Mouse (Mus musculus) bone marrow macrophage, adult 2 months (primary cell): ENCODE results near the gene Rab3c. TPM values are rescaled to one million over a fixed set of nuclear protein-coding genes. Genes with fewer than 3 reads are reported as not detected.

Experiments
- H3K27ac ChIP-seq: 2 replicates; pipeline ENCODE4 v1.5.1; 2012; ENCODE audit warnings: low read depth, low read length; ENCODE audit not compliant: insufficient read depth
- H3K4me1 ChIP-seq: 2 replicates; pipeline ENCODE4 v1.6.1; 2012; ENCODE audit warnings: low read length; ENCODE audit not compliant: control insufficient read depth, insufficient read depth
- H3K4me3 ChIP-seq: 2 replicates; pipeline ENCODE4 v1.5.1; 2012; ENCODE audit warnings: mild to moderate bottlenecking, low read length, moderate library complexity; ENCODE audit not compliant: insufficient read depth
- CTCF ChIP-seq: IDR thresholded peaks from 2 replicates; pipeline ENCODE4 v1.5.1; 2012; ENCODE audit warnings: low read depth, mild to moderate bottlenecking, low read length, moderate library complexity
- POLR2A ChIP-seq: IDR thresholded peaks from 2 replicates; pipeline ENCODE4 v1.6.1; 2012; ENCODE audit warnings: mild to moderate bottlenecking, low read depth, low read length, borderline replicate concordance
- polyA plus RNA-seq: library from polyadenylated mRNA; stranded (reverse); fragments of >200 nt; gene quantifications from 2 replicates; pipeline ENCODE4 v1.2.4, GENCODE M21; 2012; ENCODE audit not compliant: missing spikeins, insufficient read depth, insufficient read length

The Rab3c gene
- polyA plus RNA-seq, 1 experiment, result not detected

DNA sequence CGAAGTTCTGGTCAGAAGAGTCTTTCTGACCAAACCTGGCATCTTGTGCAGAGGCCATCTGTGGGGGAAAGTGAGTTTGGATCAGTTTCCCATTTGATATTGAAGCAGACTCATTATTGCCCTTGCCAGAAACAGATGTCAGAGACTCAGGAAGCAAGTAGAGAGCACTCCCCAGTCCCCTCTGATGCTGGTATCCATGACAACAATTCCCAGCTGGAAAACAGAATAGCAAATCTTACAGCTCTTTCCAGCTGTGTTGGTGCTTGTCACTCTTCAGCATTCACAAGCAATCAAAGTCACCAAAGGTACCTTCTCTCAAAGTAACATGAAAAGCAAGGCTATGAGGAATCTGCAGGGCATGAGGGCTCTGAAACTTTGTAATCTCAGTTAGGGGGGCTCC is 20.1 kb downstream of the Rab3c start:
- Histone ChIP-seq H3K4me3 (no peak overlapping the region), H3K27ac (no peak overlapping the region), H3K4me1 (no peaks in the 10 kb centered on the region)
- TF ChIP-seq POLR2A (no peak), CTCF (no peak)

DNA sequence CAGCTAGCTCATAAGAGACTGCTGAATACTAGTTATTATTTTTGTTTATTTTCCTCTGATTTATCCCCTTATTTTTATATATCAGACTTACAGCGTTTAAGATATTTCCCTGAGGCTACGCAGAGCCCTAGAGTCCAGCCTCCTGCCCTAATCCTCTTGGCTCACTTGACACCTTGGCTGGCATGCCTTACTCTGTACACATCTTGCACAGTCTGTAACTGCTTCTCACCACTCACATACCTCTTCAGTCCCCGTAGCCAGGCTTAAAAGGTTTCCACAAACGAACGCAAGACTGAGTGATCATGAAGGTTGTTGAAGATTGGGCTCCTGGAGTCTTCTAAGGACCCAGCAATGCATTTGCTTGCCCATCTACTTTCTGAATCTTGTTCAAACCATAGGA is 29.3 kb downstream of the Rab3c start:
- TF ChIP-seq CTCF, result no peak
- no peak for TF ChIP-seq POLR2A

DNA sequence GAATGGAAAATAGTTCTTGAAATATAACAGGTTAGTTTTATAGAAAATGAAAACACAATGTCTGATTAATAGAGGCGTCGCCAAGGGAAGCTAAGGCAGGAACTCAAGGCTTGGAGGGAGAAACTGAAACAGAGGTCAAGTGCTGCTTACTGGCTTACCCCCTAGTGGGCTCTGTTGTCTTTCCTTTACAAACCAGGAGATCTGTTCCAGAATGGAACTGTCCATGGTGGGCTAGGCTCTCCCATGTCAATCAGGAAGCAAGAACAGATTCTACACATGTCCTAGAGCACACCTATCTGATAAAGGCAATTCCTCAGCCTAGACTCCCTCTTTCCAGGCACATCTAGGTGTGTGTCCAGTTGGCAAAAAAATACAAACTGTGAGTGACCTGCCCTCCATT is 32.3 kb downstream of the Rab3c start:
- Histone ChIP-seq H3K4me3 (no peak overlapping the region), H3K4me1 (no peaks in the 10 kb centered on the region), H3K27ac (no peak overlapping the region)
- TF ChIP-seq POLR2A, result no peak
- TF ChIP-seq CTCF, result no peak

More for the DNA sequence above, 29.3 kb downstream of the Rab3c start:
- no peaks in the 10 kb centered on the region for H3K4me1 ChIP-seq
- no peak overlapping the region for H3K4me3 ChIP-seq
- no peak overlapping the region for H3K27ac ChIP-seq

DNA sequence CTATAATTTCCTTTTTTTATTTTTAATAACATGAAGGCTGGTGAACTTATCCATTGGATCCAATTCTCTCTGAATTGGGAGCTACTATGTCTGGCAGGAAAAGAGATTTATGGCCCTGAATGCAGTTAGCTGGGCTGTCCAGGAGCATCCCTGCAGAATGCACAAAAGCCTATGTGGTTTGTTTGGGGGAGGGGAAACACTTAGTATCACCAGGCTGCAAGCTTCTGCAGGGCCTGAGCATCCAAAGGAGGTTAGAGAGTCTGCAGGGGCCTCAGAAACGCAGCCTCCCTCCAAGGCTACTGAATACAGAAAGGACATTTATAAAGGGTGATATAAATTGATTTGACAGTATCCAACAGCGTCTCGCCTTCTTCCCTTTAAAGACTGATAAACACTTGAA is 41.8 kb downstream of the Rab3c start:
- no peak overlapping the region for H3K4me3 ChIP-seq
- H3K4me1 ChIP-seq, result no peaks in the 10 kb centered on the region
- no peak for TF ChIP-seq CTCF
- TF ChIP-seq POLR2A, result no peak
- no peak overlapping the region for H3K27ac ChIP-seq

DNA sequence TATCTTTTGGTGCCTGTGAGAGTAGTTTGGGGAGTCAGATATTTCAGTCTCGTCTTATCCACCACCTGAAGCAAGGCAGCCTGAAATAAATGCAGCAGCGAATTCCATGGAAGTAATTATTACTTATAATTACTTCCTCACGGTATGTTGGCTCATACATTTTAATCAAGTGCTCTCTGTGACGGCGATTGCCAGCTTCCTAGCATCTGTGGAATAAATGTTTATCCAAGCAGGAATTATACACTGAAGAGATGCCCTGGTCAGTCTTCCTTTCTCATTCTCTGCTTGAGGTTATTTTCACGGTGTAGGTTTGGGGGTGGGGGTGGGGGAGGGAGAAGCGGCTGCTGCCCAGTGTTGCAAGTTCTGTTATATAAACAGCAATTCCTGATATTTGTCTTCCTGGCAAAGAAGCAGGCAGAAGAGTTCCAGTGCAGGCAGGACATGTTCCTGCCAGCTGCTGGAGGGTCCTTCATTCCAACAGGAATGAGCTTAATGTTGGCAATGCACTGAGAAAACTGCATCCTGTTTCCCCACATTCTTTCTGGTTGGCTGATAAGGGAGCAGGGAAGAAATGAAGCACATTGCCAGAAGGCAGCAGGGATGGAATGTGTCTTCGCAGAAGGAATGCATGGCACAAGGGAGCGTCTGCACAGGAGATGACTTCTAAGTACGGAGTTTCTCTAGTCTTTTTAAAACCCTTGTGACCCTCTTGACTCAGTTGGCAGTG is 43.4 kb downstream of the Rab3c start:
- TF ChIP-seq CTCF, result no peak
- no peak for TF ChIP-seq POLR2A
- Histone ChIP-seq H3K4me1 (no peaks in the 10 kb centered on the region), H3K27ac (no peak overlapping the region), H3K4me3 (no peak overlapping the region)

GRCm38 (mm10) chr13:110233364-110233763 is 47.4 kb downstream of the Rab3c start:
- Histone ChIP-seq H3K4me3 (no peak overlapping the region), H3K4me1 (no peaks in the 10 kb centered on the region), H3K27ac (no peak overlapping the region)
- TF ChIP-seq POLR2A (no peak), CTCF (no peak)

- Histone ChIP-seq H3K4me1 (no peaks in the 10 kb centered on the region), H3K27ac (no peak overlapping the region), H3K4me3 (no peak overlapping the region)
- TF ChIP-seq POLR2A (no peak), CTCF (no peak)
Measured at GRCm38 (mm10) chr13:110231086-110231688, 49.6 kb downstream of the Rab3c start.

- H3K27ac ChIP-seq, result no peak overlapping the region
- TF ChIP-seq CTCF, result no peak
- TF ChIP-seq POLR2A, result no peak
Measured at GRCm38 (mm10) chr13:110230046-110230445, 50.8 kb downstream of the Rab3c start.

DNA sequence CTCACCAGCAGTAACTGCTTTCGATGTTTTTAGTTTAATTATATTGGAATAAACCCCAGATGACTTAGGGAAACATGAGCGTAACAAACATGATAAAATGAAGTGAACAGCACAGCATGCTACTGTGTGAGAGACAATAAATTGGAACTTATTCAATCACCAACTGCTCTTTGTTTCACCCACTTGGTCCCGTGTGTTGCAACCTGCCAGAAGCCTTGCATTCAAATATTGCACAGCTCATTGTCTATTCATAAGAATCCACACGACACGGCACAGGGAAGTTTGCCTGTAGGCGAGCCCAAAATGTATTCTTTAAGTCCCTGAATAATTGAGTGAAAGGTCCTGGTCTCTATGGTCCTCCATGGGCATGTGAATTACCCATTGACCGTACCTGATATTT is 61.6 kb downstream of the Rab3c start:
- no peak for TF ChIP-seq CTCF
- TF ChIP-seq POLR2A, result no peak
- Histone ChIP-seq H3K4me1 (no peaks in the 10 kb centered on the region), H3K4me3 (no peak overlapping the region), H3K27ac (no peak overlapping the region)

More at GRCm38 (mm10) chr13:110230046-110230445, 50.8 kb downstream of the Rab3c start:
- no peak overlapping the region for H3K4me3 ChIP-seq
- no peaks in the 10 kb centered on the region for H3K4me1 ChIP-seq

DNA sequence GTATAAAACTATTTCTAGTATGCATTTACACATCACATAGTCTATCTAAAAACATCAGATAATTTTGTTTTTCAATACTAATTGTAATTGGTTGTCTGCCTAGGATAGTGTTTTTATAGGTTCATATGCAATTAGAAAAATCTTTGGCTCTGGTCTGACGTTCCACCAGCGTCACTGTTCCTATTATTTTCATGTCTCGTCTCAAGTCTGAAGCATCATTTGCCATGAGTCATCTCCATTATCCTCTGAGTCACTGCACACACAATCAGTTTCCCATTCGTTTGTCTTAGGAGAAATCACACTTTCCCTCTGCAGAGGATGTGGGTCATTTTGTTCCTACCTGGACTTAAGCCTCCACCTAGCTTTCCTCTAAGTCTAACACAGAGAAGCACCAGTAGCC is 62.3 kb downstream of the Rab3c start:
- TF ChIP-seq CTCF (no peak), POLR2A (no peak)
- H3K4me1 ChIP-seq, result no peaks in the 10 kb centered on the region
- H3K4me3 ChIP-seq, result no peak overlapping the region
- H3K27ac ChIP-seq, result no peak overlapping the region
